ENCODE assay signal across 25 mouse cellular contexts in the genomic region with DNA sequence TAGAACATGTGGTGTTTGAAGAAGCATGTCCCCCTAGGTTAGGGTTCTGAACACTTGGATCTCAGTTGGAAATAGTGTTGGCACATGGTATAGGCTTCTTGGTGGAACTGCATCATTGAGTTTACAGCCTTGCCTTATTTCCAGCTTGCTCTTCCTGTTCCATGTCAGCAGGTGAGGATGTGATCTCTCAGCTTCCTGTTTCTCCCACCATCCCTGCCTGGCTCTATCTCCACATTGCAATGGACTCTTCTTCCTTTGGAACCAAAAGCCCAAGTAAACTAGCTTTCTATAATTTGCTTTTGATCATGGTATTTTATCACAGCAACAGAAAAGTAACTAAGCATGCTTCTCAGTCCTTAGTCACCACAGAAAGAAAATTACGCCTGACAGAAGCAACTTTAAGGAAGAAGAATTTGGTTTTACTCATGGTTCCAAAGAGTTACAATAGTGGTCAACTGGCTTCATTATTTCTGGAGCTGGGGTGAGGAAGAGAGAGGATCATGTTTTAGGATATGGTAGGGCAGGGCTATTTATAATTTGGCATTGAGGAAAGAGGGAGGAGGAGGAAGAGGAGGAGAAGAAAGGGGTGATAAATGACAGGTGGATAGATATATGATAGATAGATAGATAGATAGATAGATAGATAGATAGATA.
DNase-seq lines count a peak whose midpoint lies in the region; ATAC-seq and TF ChIP-seq lines count a peak whose summit lies in the region.
"Had no signal": no experiment of that assay in that cellular context is flagged by ENCODE, and none has a peak within 500 bp of the region (broad histone marks: within the 10 kb centered on the region; RNA-seq: fewer than 3 reads in every experiment).

No protein-coding gene starts in this region.

- no peak overlapping the region for H3K4me2 ChIP-seq in midbrain, embryonic 13.5 days (replicated peaks)
- no peak overlapping the region for H3K4me2 ChIP-seq in midbrain, postnatal 0 days (ENCODE audit: low read depth, low read length, poor library complexity, severe bottlenecking)
- H3K4me2 ChIP-seq: embryonic facial prominence, embryonic 12.5 days; forebrain, embryonic 13.5 days; forebrain, embryonic 15.5 days had no signal

- H3K9me3 ChIP-seq in midbrain, embryonic 13.5 days = no peaks in the 10 kb centered on the region
- H3K9me3 ChIP-seq in midbrain, postnatal 0 days (ENCODE audit: low read length) = no peaks in the 10 kb centered on the region
- H3K9me3 ChIP-seq: embryonic facial prominence, embryonic 10.5 days; embryonic facial prominence, embryonic 12.5 days; forebrain, embryonic 13.5 days; forebrain, embryonic 15.5 days had no signal

- H3K27ac ChIP-seq in heart, adult 2 months = no peak overlapping the region
- no peak overlapping the region for H3K27ac ChIP-seq in midbrain, embryonic 13.5 days
- no peak overlapping the region for H3K27ac ChIP-seq in midbrain, postnatal 0 days (ENCODE audit: low read depth, low read length)
- H3K27ac ChIP-seq: embryonic facial prominence, embryonic 10.5 days; embryonic facial prominence, embryonic 12.5 days; forebrain, embryonic 13.5 days; forebrain, embryonic 15.5 days had no signal

- intact Hi-C loops in heart, adult 2 months (cut with DNase I) = no loop called here

- H3K9ac ChIP-seq in heart, adult 2 months (ENCODE audit: low read depth, low read length) = no peak overlapping the region
- peak overlapping the region; percentile 46; the same call in 1 of the 2 replicates for H3K9ac ChIP-seq in midbrain, embryonic 13.5 days (replicated peaks)
- no peak overlapping the region for H3K9ac ChIP-seq in midbrain, postnatal 0 days (replicated peaks; ENCODE audit: low read length, poor library complexity, severe bottlenecking)
- H3K9ac ChIP-seq: embryonic facial prominence, embryonic 12.5 days; forebrain, embryonic 13.5 days; forebrain, embryonic 15.5 days; forebrain, postnatal 0 days had no signal

- H3K79me2 ChIP-seq in heart, adult 2 months (replicated peaks; ENCODE audit: control insufficient read depth, insufficient read depth, low read length) = no peaks in the 10 kb centered on the region

- no peaks in the 10 kb centered on the region for H3K4me1 ChIP-seq in heart, adult 2 months (ENCODE audit: control insufficient read depth, insufficient read depth, low read length)
- H3K4me1 ChIP-seq in midbrain, embryonic 13.5 days (replicated peaks) = no peaks in the 10 kb centered on the region
- no peaks in the 10 kb centered on the region for H3K4me1 ChIP-seq in midbrain, postnatal 0 days (ENCODE audit: insufficient read depth, low read length)
- H3K4me1 ChIP-seq: embryonic facial prominence, embryonic 10.5 days; embryonic facial prominence, embryonic 12.5 days; forebrain, embryonic 13.5 days; forebrain, embryonic 15.5 days had no signal

- peak; percentile 63 for DNase-seq in heart, adult 11 months
- DNase-seq in heart, adult 2 months = no peak
- DNase-seq in midbrain, postnatal 0 days (ENCODE audit: low spot score) = no peak
- no peak for DNase-seq in c-Kit-positive CD71-positive TER-119-positive erythroid progenitor cells, embryonic 14.5 days (ENCODE audit: low spot score)
- DNase-seq in gastrocnemius, adult 8-10 months (ENCODE audit: low spot score in 2 of 2) = no peak
- DNase-seq: adrenal gland, adult 2 months; adrenal gland, postnatal 10 days; adrenal gland, postnatal 25 days; B cell, adult 2 months; cerebellum, adult 11-12 months; cerebellum, adult 2 months; cerebellum, adult 9-10 months; cerebellum, postnatal 10 days; cerebellum, postnatal 25 days; embryo, embryonic 11 days; forebrain, postnatal 0 days had no signal

- 91% methylated on average over 1 of the region's 1 CpGs for WGBS in heart, adult 2 months
- 88% methylated on average over 1 of the region's 1 CpGs for WGBS in midbrain, embryonic 13.5 days
- WGBS in midbrain, postnatal 0 days = 96% methylated on average over 1 of the region's 1 CpGs

- no peaks in the 10 kb centered on the region for H3K27me3 ChIP-seq in heart, adult 2 months (ENCODE audit: control insufficient read depth, insufficient read depth, low read length)
- H3K27me3 ChIP-seq in midbrain, embryonic 13.5 days = no peaks in the 10 kb centered on the region
- H3K27me3 ChIP-seq in midbrain, postnatal 0 days (ENCODE audit: insufficient read depth, low read length) = no peaks in the 10 kb centered on the region
- H3K27me3 ChIP-seq: CH12.LX; embryonic facial prominence, embryonic 12.5 days; forebrain, embryonic 13.5 days; forebrain, embryonic 15.5 days had no signal

- no peak for TF ChIP-seq CTCF in heart, adult 2 months (IDR thresholded peaks at IDR 0.05)
- TF ChIP-seq CTCF in midbrain, postnatal 0 days (IDR thresholded peaks at IDR 0.05) = no peak

- no peak for ATAC-seq in midbrain, embryonic 13.5 days
- no peak for ATAC-seq in midbrain, postnatal 0 days (ENCODE audit: low FRiP score)
- peak; percentile 63 for ATAC-seq in megakaryocyte progenitor cell, adult 5-6 weeks (replicated peaks; ENCODE audit: poor library complexity)
- ATAC-seq: CD4-positive, CD25-positive, alpha-beta regulatory T cell, adult 4 months; forebrain, embryonic 13.5 days; forebrain, embryonic 15.5 days; forebrain, postnatal 0 days had no signal

- no peak for TF ChIP-seq EP300 in heart, adult 2 months (IDR thresholded peaks at IDR 0.05; ENCODE audit: insufficient read depth, low read depth, low read length)

- H3K36me3 ChIP-seq in heart, adult 2 months (ENCODE audit: control insufficient read depth, insufficient read depth, low read length) = no peaks in the 10 kb centered on the region
- H3K36me3 ChIP-seq in midbrain, embryonic 13.5 days = no peaks in the 10 kb centered on the region
- H3K36me3 ChIP-seq in midbrain, postnatal 0 days (ENCODE audit: insufficient read depth, low read length) = no peaks in the 10 kb centered on the region
- H3K36me3 ChIP-seq: embryonic facial prominence, embryonic 10.5 days; embryonic facial prominence, embryonic 12.5 days; forebrain, embryonic 15.5 days; G1E had no signal

- no peak for TF ChIP-seq POLR2A in heart, adult 2 months (IDR thresholded peaks at IDR 0.05; ENCODE audit: insufficient read depth, low read depth, low read length)

- H3K4me3 ChIP-seq in heart, adult 2 months = no peak overlapping the region
- no peak overlapping the region for H3K4me3 ChIP-seq in midbrain, embryonic 13.5 days (replicated peaks)
- H3K4me3 ChIP-seq in midbrain, postnatal 0 days (ENCODE audit: low read depth, low read length) = no peak overlapping the region
- H3K4me3 ChIP-seq: embryonic facial prominence, embryonic 10.5 days; embryonic facial prominence, embryonic 12.5 days; forebrain, embryonic 13.5 days; forebrain, embryonic 15.5 days had no signal
